Mouse (Mus musculus) stomach, embryonic 14.5 days (tissue): ENCODE data around the gene Cep83. TPM values are rescaled to one million over a fixed set of nuclear protein-coding genes. Genes with fewer than 3 reads are reported as not detected.

Experiments used
- ATAC-seq: fragments of 200-750 bp; cut with Nextera tagmentation; 2 replicates; pipeline ENCODE4 v1.8.0; 2017; ENCODE audit warnings: low read depth, moderate TSS enrichment; ENCODE audit not compliant: insufficient number of reproducible peaks, insufficient read depth, low FRiP score
- H3K27ac ChIP-seq: fragments of 300-500 bp; sonication (generic); 2 replicates; pipeline ENCODE4 v1.5.1; 2014; ENCODE audit warnings: mild to moderate bottlenecking, low read length, moderate library complexity, mixed read lengths
- H3K27me3 ChIP-seq: fragments of 300-500 bp; sonication (generic); 2 replicates; pipeline ENCODE4 v1.6.1; 2014; ENCODE audit warnings: low read length, control low read depth, mixed read lengths; ENCODE audit not compliant: control insufficient read depth, insufficient read depth
- H3K36me3 ChIP-seq: fragments of 300-500 bp; sonication (generic); 2 replicates; pipeline ENCODE4 v1.6.1; 2014; ENCODE audit warnings: mild to moderate bottlenecking, control low read depth, low read length, moderate library complexity, mixed read lengths; ENCODE audit not compliant: control insufficient read depth, insufficient read depth
- H3K4me1 ChIP-seq: fragments of 300-500 bp; sonication (generic); 2 replicates; pipeline ENCODE4 v1.6.1; 2014; ENCODE audit warnings: low read length, control low read depth, mixed read lengths; ENCODE audit not compliant: control insufficient read depth, insufficient read depth
- H3K4me2 ChIP-seq: fragments of 300-500 bp; sonication (generic); replicated peaks from 2 replicates; pipeline ENCODE4 v1.6.1; 2014; ENCODE audit warnings: low read depth, low read length, control low read depth
- H3K4me3 ChIP-seq: fragments of 300-500 bp; sonication (generic); 2 replicates; pipeline ENCODE4 v1.5.1; 2014; ENCODE audit warnings: low read depth, low read length, control low read depth
- H3K9ac ChIP-seq: fragments of 300-500 bp; sonication (generic); replicated peaks from 2 replicates; pipeline ENCODE4 v1.6.1; 2014; ENCODE audit warnings: low read depth, mild to moderate bottlenecking, control low read depth, low read length, moderate library complexity, mixed read lengths
- H3K9me3 ChIP-seq: fragments of 300-500 bp; sonication (generic); 2 replicates; pipeline ENCODE4 v1.6.1; 2016; ENCODE audit warnings: low read depth, low read length, control low read depth; ENCODE audit not compliant: control insufficient read depth
- WGBS: fragments of 180-500 bp; shearing (Covaris S2); extraction: QIAGEN DNeasy Blood & Tissue Kit; methylation state at CpG from one replicate; pipeline ENCODE4 v1.1.7; 2014; 5-methylcytosine and 5-hydroxymethylcytosine counted together
- polyA plus RNA-seq: library from polyadenylated mRNA; unstranded; fragments of >200 nt; fragmentation: Nextera tagmentation; extraction: Ambion mirVana; gene quantifications from 2 replicates; pipeline ENCODE4 v1.2.1, GENCODE M21; 2014

Cep83 gene
- polyA plus RNA-seq, 1 experiment from 2014 or later = 20.9 TPM

DNA sequence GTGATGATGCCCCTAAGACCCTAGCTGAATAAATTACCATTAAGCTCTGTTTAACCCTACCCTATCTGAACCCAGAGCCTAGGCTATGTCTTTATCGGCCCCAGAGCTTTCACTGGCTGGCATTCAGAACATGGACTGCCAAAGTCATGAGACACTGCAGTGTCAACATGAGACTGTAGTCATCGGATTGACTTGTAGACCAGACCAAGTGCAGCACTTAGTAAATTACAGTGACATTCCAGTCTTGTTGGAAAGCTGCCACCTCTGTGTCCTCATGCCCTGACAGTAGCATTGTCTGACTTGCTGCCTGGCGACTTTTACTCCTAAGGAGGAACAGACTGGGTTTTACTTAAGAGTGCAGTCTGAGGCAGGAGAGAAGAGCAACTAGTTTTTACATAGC is 100.8 kb downstream of the Cep83 start:
- Histone ChIP-seq H3K27ac (no peak overlapping the region), H3K36me3 (peaks cover 3% of the 10 kb centered on the region), H3K4me2 (no peak overlapping the region), H3K4me1 (no peaks in the 10 kb centered on the region), H3K4me3 (no peak overlapping the region), H3K27me3 (no peaks in the 10 kb centered on the region), H3K9ac (no peak overlapping the region), H3K9me3 (no peaks in the 10 kb centered on the region)
- WGBS = 78% methylated on average over 3 of the region's 3 CpGs
- ATAC-seq = no peak

DNA sequence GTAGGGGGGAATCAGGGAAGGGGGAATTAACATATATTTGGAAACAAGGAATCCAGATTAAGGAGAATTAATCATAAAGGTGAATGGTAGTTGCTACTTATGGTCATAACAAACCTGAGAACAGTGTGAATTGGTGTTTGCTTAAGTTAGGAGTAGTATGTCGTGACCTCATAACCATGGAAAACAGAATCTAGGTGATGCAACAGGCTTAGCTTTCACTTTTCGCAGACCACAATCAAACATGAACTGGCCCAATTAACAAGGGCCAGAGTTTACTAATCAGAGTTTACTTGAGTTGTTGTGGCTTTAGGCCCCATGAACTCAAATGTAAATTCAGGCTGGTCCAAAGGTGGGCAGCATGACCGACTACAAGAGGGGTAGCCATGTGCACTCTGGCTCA is 105.5 kb downstream of the Cep83 start:
- Histone ChIP-seq H3K27me3 (no peaks in the 10 kb centered on the region), H3K36me3 (no peaks in the 10 kb centered on the region; the same call in 1 of the 2 replicates), H3K9ac (no peak overlapping the region), H3K27ac (no peak overlapping the region), H3K4me1 (no peaks in the 10 kb centered on the region), H3K4me2 (no peak overlapping the region), H3K4me3 (no peak overlapping the region), H3K9me3 (no peaks in the 10 kb centered on the region)
- WGBS = 93% methylated on average over 3 of the region's 3 CpGs
- no peak for ATAC-seq

DNA sequence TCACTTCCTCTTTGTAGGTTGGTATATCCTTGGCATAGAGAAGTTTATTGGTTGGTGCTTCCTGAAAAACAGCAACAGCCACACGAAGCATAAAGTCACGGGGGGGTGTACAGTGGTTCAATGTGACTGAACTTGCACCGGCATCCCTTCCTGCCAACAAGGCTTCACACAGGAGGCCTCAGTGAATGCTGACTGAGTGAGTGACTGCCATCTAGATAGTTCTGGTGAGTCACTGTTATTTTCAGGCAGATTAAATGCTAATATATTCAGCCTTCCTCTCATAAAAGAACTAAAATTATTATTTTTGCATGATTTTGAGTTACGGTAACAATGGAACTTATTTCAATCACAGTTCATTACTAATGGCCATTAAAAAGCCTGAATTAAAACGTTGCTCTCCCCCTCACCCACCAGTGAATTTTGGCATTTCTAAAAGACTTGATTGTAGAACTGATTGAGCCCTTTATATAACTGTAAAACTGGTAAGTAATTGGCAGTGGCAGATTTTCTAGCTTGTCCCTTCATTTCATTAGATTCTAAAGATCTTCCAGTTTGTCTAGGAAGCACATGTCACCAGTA is 106.3 kb downstream of the Cep83 start:
- H3K9ac ChIP-seq = no peak overlapping the region
- H3K27ac ChIP-seq = no peak overlapping the region
- H3K36me3 ChIP-seq = no peaks in the 10 kb centered on the region
- no peak overlapping the region for H3K4me2 ChIP-seq
- no peaks in the 10 kb centered on the region for H3K27me3 ChIP-seq
- no peak overlapping the region for H3K4me3 ChIP-seq
- H3K4me1 ChIP-seq = no peaks in the 10 kb centered on the region
- WGBS = 86% methylated on average over 5 of the region's 5 CpGs
- no peak for ATAC-seq
- no peaks in the 10 kb centered on the region for H3K9me3 ChIP-seq

DNA sequence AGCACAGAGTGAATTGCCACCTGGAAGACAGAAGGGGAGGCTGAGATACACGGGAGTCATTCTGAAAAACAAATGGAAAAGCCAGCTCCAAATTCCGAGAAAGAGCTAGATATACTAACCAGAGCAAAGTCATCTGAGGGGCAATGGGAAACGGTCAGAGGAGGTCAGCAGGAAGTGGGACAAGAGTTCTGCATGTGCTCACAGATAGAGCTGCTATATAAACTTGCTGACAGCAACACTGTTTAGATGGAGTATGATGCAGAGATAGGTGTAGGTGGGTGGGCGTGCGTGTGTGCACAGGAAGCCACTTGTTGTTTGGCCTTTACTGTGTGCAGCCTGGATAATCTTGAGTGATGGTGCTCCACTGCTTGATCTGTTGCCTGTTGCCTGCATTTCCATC is 109.7 kb downstream of the Cep83 start:
- Histone ChIP-seq H3K4me2 (no peak overlapping the region), H3K9me3 (no peaks in the 10 kb centered on the region), H3K9ac (no peak overlapping the region), H3K4me1 (no peaks in the 10 kb centered on the region), H3K27me3 (no peaks in the 10 kb centered on the region), H3K27ac (no peak overlapping the region), H3K36me3 (no peaks in the 10 kb centered on the region), H3K4me3 (no peak overlapping the region)
- 35% methylated on average over 5 of the region's 5 CpGs for WGBS
- no peak for ATAC-seq

DNA sequence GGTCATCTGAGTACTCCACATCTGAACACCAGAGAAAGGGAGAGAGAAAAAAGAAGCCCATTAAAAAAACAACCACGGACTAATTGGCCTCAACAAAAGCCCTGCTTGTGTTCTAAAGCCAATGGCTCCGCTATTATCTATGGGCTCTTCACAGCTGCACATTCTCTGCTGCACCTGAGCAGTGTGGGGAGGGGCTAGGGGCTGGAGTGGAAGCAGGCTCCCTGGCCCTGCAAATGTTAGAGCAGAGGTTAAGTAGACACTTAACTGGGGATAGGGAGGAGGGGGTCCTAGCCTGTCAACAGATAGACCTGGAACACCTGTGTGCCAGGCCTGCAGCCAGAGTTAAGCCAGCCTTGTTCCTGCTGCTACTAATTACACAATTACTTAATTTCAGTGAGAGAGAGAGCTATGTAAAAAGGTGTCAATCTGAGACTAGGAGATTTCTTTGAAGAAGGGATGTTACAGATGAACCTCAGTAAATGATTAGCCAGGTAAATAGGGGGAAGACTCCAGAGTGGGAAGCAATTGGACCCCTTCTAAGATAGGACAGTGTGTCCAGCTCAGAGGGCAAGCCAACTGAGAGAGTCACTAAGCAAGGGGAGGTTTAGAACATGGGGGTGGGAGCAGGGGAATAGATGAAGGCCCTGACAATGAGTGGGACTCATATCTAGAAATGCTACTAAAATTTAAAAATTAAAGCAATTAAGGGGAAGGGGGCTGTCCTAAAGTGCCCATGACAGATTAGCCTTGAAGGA is 111.2 kb downstream of the Cep83 start:
- Histone ChIP-seq H3K4me2 (no peak overlapping the region), H3K9ac (no peak overlapping the region), H3K4me3 (no peak overlapping the region), H3K36me3 (no peaks in the 10 kb centered on the region), H3K9me3 (no peaks in the 10 kb centered on the region), H3K27ac (no peak overlapping the region), H3K4me1 (no peaks in the 10 kb centered on the region), H3K27me3 (no peaks in the 10 kb centered on the region)
- no peak for ATAC-seq
- 27% methylated on average over 2 of the region's 2 CpGs for WGBS

DNA sequence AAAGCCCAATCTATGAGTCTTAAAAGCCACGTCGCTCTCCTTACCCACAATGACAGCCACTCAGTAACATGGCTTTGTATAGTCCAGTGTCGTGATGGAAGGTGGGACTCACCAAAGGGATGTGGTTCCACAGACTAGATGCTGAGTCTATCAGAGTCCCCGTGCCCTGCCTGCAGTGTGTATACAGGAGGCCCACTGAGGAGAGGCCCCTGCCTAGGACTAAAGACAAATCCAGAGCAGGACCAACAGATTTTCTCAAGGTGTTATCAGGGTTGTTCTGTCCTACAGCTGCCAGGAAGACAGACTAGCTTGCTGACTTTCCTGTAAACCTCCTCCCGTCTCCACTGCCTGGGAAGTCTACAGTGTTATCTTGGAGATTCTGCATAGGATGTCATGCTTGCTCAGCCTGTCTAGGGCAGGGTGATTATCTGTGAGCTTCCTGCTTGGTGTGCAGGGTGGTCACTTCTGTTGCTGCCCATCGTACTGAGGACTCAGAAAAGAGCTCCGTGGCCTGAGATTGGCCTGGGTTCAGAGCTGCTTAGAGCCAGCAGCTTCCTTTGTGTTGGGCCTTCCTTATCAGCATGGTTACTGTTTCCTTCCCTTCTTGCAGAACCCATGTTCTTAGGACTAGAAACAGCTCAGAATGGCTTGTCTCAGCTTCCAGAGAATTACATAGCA is 112.4 kb downstream of the Cep83 start:
- no peak overlapping the region for H3K4me3 ChIP-seq
- WGBS = 75% methylated on average over 7 of the region's 7 CpGs
- no peaks in the 10 kb centered on the region for H3K9me3 ChIP-seq
- no peak for ATAC-seq
- no peaks in the 10 kb centered on the region for H3K27me3 ChIP-seq
- H3K36me3 ChIP-seq = no peaks in the 10 kb centered on the region
- H3K4me2 ChIP-seq = no peak overlapping the region
- no peak overlapping the region for H3K27ac ChIP-seq
- H3K9ac ChIP-seq = no peak overlapping the region
- no peaks in the 10 kb centered on the region for H3K4me1 ChIP-seq

DNA sequence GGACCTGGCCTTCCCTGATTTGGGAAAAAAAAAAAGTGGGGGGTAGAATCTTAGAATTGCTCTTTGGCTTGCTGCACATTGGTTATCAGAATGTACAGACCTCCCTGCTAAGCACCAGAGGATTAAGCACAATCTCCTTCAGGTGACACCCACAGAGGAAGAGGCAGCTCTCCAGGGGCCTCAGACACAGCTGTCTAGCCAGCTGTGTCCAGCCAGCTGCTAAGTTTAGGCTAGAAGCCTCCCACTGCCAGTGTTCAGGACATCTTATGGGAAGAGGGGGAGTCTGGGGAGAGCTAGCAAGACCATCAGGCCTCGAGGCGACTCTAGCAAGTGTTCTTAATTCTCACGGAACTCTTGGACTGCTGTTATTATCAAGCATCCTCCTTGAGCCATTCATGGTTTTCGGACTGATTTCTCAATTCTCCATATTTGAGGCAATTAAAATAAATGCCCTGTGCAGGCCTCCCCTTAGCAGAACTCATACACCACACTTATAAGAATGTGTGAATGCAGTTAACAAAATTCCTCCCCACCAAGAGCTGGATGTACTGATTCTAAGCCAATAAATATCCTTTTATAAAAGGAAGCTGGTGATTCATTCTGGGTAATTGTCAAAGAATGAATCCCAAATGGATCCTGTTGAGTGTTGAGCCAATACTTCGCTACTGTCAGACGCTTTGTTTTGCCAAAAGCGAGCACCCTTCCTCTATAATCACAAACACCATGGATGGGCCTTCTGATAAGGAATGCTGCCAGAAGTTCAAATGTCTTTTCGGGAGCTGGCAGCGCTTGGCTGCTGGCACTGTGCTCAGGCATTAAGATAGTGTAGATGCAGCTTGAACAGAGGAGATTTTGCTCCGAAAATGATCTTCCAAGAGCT is 115.8 kb downstream of the Cep83 start:
- H3K4me2 ChIP-seq = no peak overlapping the region
- no peak overlapping the region for H3K4me3 ChIP-seq
- ATAC-seq = no peak
- H3K9me3 ChIP-seq = no peaks in the 10 kb centered on the region
- 66% methylated on average over 10 of the region's 10 CpGs for WGBS
- no peaks in the 10 kb centered on the region for H3K4me1 ChIP-seq
- H3K9ac ChIP-seq = no peak overlapping the region
- no peaks in the 10 kb centered on the region for H3K36me3 ChIP-seq
- H3K27ac ChIP-seq = no peak overlapping the region
- H3K27me3 ChIP-seq = no peaks in the 10 kb centered on the region

DNA sequence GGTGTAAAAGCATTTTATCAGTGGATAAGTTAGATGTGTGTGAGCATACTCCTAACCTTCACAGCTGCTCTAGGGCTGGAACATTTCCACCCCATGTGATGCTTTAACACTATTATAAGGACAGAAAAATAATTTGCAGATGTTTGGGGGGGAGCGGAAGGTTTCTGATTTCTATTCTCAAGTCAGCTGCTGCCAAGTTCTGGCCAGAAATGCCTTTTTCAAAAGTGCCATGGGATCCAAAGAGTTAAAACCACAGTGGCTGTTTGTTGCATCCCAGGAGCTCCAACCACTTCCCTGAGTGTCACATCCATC is 116.4 kb downstream of the Cep83 start:
- H3K4me2 ChIP-seq = no peak overlapping the region
- H3K9me3 ChIP-seq = no peaks in the 10 kb centered on the region
- ATAC-seq = no peak
- H3K36me3 ChIP-seq = no peaks in the 10 kb centered on the region
- WGBS = 77% methylated on average over 1 of the region's 1 CpGs
- no peaks in the 10 kb centered on the region for H3K4me1 ChIP-seq
- H3K27me3 ChIP-seq = no peaks in the 10 kb centered on the region
- H3K27ac ChIP-seq = no peak overlapping the region
- no peak overlapping the region for H3K9ac ChIP-seq
- H3K4me3 ChIP-seq = no peak overlapping the region
